Mouse (Mus musculus): Measurements from ENCODE around the gene Thegl. TPM values are rescaled to one million over a fixed set of nuclear protein-coding genes. Genes with fewer than 3 reads are reported as not detected.

Gene Thegl
- polyA plus RNA-seq, 1 experiment from 2014 or later = 6.3 TPM

DNA sequence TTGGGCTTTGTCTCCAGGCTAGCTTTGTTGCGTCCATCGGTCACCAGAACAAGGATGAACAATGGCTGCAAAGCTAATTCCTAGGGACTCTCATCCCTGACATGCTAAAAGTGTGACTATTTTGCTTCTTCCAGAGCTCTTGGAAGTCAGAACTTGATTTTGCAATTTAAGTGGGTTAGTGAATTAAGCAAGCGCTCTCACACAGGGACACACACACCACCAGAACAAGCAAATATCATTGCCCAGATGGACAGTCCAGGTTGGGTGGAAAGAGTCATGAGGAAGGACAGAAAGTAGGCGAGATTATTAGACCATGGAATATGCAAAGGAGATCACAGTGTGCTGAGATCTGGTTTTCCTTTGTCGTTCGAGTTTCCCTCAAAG lies 84.2 kb downstream of the Thegl start:
- no peak overlapping the region for H3K9ac ChIP-seq (ENCODE audit: low read depth, low read length)
- TF ChIP-seq CTCF (IDR thresholded peaks at IDR 0.05; ENCODE audit: low read depth) = no peak
- WGBS = 83% methylated on average over 6 of the region's 6 CpGs
- no peaks in the 10 kb centered on the region for H3K27me3 ChIP-seq (replicated peaks; ENCODE audit: control insufficient read depth, insufficient read depth, low read length)
- no peaks in the 10 kb centered on the region for H3K36me3 ChIP-seq (ENCODE audit: control insufficient read depth, insufficient read depth)
- H3K27ac ChIP-seq (ENCODE audit: low read depth, low read length) = no peak overlapping the region
- H3K9me3 ChIP-seq (ENCODE audit: control insufficient read depth) = no peaks in the 10 kb centered on the region
- H3K4me1 ChIP-seq (replicated peaks; ENCODE audit: control insufficient read depth, insufficient read depth, low read length) = peaks cover 3% of the 10 kb centered on the region; the same call in 1 of the 2 replicates
- no peak overlapping the region for H3K4me3 ChIP-seq (ENCODE audit: low read depth, low read length)
- H3K4me2 ChIP-seq (replicated peaks; ENCODE audit: low read depth) = no peak overlapping the region
- no peak for ATAC-seq

DNA sequence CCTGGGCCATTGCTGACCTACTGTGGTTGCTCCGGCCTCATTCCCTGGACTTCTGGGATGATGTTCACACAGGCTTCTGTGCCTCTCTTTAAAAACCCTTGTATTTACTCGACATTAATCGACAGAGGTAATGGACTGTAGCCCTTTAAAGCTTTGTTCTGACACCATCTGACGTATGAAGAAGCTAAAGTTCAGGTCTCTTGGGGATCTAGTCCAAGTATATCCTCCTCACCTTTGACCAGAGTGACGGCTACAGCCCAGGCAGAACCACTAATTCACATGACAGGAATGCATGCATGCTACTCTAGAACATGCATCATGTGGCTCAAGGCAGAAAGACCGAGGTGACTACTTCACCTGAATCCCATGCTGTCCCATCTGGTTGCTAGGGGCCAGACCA lies 84.9 kb downstream of the Thegl start:
- Histone ChIP-seq H3K9me3 (ENCODE audit: control insufficient read depth) (no peaks in the 10 kb centered on the region), H3K27me3 (replicated peaks; ENCODE audit: control insufficient read depth, insufficient read depth, low read length) (no peaks in the 10 kb centered on the region), H3K36me3 (ENCODE audit: control insufficient read depth, insufficient read depth) (no peaks in the 10 kb centered on the region), H3K9ac (ENCODE audit: low read depth, low read length) (no peak overlapping the region), H3K4me2 (replicated peaks; ENCODE audit: low read depth) (no peak overlapping the region), H3K27ac (ENCODE audit: low read depth, low read length) (no peak overlapping the region), H3K4me3 (ENCODE audit: low read depth, low read length) (no peak overlapping the region), H3K4me1 (replicated peaks; ENCODE audit: control insufficient read depth, insufficient read depth, low read length) (peaks cover 3% of the 10 kb centered on the region; the same call in 1 of the 2 replicates)
- TF ChIP-seq CTCF (IDR thresholded peaks at IDR 0.05; ENCODE audit: low read depth) = no peak
- 79% methylated on average over 6 of the region's 6 CpGs for WGBS
- peak; percentile 30; the same call in 1 of the 2 replicates for ATAC-seq

DNA sequence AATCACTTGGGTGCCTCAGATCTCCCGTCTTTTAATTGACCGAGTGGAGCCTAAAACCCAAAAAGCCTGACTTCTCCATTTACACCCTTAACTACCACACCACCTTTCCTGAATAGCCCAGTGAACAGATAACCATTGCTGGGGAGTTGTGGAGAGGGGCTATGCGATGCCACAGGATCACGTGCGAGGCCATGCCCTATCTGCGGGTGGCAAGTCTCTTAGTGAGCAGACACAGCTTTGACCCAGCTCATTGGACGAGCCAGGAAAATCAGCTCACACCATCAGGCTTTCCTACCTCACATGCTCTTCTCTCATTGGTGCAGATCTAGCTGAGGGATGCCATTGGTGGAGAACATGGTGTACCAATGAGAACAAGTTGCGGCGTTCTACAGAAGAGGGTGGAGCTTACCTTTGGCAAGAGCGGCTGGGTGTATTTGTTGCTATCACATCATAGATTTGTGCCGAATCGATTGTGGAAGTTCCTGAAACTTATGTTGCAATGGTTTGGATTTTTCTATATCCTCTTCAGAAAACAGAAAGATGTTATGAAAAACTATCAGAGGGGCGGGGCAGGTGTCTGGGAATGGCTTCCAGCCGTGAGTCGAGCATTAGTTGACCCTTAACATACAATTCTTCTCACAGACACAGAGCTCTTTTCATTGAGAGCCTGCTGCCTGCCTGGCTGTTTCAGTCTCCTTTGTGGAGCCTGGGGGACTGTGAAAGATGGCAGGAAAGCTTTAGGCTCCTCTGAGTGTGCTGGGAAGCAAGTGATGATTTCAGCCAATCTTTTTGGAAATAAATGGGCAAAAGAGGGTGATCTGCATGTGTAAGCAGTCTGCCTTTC lies 86.9 kb downstream of the Thegl start:
- H3K4me3 ChIP-seq (ENCODE audit: low read depth, low read length) = no peak overlapping the region
- no peaks in the 10 kb centered on the region for H3K27me3 ChIP-seq (replicated peaks; ENCODE audit: control insufficient read depth, insufficient read depth, low read length)
- no peaks in the 10 kb centered on the region for H3K9me3 ChIP-seq (ENCODE audit: control insufficient read depth)
- no peak overlapping the region; the same call in 1 of the 2 replicates for H3K27ac ChIP-seq (ENCODE audit: low read depth, low read length)
- WGBS = 80% methylated on average over 15 of the region's 15 CpGs
- TF ChIP-seq CTCF (IDR thresholded peaks at IDR 0.05; ENCODE audit: low read depth) = no peak
- no peaks in the 10 kb centered on the region for H3K36me3 ChIP-seq (ENCODE audit: control insufficient read depth, insufficient read depth)
- H3K4me1 ChIP-seq (replicated peaks; ENCODE audit: control insufficient read depth, insufficient read depth, low read length) = peaks cover 3% of the 10 kb centered on the region; the same call in 1 of the 2 replicates
- H3K4me2 ChIP-seq (replicated peaks; ENCODE audit: low read depth) = no peak overlapping the region
- no peak for ATAC-seq
- H3K9ac ChIP-seq (ENCODE audit: low read depth, low read length) = no peak overlapping the region

DNA sequence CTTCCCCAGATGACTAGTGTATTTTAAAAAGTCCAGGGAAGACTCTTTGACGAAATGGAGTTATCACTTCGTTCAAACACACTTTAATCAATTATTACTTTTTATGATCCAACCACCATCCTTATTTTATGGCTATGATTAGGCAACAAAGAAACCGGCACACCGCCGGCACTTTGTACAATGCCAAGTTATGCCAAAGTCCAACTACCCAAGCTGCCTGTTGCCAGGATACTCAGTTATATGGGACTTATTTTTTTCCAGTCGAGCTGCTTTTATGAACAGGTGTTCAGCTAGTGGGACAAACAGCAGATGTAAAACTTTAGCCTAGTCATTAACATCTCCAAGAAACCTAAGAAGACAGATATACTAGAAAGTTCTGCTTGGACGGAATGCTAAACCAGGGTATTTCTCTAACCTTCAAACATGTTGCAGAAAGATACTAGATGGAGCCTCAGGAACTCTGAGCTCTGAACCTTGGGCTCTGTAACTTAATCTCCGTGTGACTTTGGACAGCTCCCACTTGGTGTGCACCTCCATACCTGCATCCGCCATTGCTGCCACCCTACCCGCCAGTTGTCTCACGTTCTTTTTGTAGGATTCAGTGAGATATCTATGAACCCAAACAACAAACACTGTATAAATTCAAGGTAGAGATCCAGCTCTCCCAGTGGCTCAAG lies 91.5 kb downstream of the Thegl start:
- ATAC-seq = peak; percentile 93
- Histone ChIP-seq H3K9ac (ENCODE audit: low read depth, low read length) (no peak overlapping the region), H3K36me3 (ENCODE audit: control insufficient read depth, insufficient read depth) (no peaks in the 10 kb centered on the region), H3K27ac (ENCODE audit: low read depth, low read length) (peak overlapping the region; percentile 43), H3K4me2 (replicated peaks; ENCODE audit: low read depth) (no peak overlapping the region), H3K4me1 (replicated peaks; ENCODE audit: control insufficient read depth, insufficient read depth, low read length) (0 out of 2 replicates have a peak, but pooled peaks cover 3% of the 10 kb centered on the region), H3K27me3 (replicated peaks; ENCODE audit: control insufficient read depth, insufficient read depth, low read length) (no peaks in the 10 kb centered on the region), H3K9me3 (ENCODE audit: control insufficient read depth) (no peaks in the 10 kb centered on the region), H3K4me3 (ENCODE audit: low read depth, low read length) (no peak overlapping the region)
- no peak for TF ChIP-seq CTCF (IDR thresholded peaks at IDR 0.05; ENCODE audit: low read depth)
- 38% methylated on average over 11 of the region's 11 CpGs for WGBS

DNA sequence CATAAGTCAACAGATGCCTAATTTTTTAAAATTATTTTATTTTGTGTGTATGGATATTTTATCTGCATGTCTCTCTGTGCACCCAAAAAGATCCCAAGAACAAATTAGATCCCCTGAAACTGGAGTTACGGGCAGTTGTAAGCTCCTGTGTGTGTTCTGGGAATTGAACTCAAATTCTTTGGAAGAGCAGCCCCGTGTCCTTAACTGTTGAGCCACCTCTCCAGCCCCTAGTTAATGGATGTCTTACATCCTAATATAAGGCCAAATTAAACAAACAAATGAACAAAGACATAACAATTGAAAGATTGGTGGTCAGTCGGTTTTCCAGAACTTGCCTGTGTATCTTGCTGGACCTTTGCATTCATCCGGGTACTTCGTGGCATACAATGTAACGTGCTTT lies 93.0 kb downstream of the Thegl start:
- H3K27ac ChIP-seq (ENCODE audit: low read depth, low read length) = no peak overlapping the region

DNA sequence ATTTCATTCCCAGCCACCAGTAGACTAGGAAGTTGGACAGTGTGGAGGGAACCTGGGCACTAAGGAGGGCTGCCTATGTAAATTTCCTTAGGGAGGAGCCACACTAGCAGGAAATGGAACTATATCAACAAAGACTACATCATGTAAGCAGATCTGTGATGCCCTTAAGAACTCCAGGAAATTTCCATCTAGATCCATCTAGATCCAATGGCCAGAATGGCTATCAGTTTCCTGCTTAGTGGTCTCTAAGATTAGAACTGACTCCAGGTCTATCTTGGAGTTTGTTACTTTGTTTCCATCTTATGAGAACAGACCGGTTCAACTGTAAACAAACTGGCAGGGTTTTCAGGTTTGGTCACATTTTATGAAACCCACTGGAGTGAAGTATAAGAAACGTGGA lies 94.0 kb downstream of the Thegl start:
- Histone ChIP-seq H3K36me3 (ENCODE audit: control insufficient read depth, insufficient read depth) (no peaks in the 10 kb centered on the region), H3K27ac (ENCODE audit: low read depth, low read length) (no peak overlapping the region), H3K4me3 (ENCODE audit: low read depth, low read length) (no peak overlapping the region), H3K4me1 (replicated peaks; ENCODE audit: control insufficient read depth, insufficient read depth, low read length) (no peaks in the 10 kb centered on the region), H3K9ac (ENCODE audit: low read depth, low read length) (no peak overlapping the region), H3K9me3 (ENCODE audit: control insufficient read depth) (no peaks in the 10 kb centered on the region), H3K4me2 (replicated peaks; ENCODE audit: low read depth) (0 out of 2 replicates have a peak overlapping the region, but pooled peaks have one; percentile 3), H3K27me3 (replicated peaks; ENCODE audit: control insufficient read depth, insufficient read depth, low read length) (no peaks in the 10 kb centered on the region)
- WGBS = 18% methylated on average over 2 of the region's 2 CpGs
- ATAC-seq = no peak
- no peak for TF ChIP-seq CTCF (IDR thresholded peaks at IDR 0.05; ENCODE audit: low read depth)

More for the DNA sequence above, 93.0 kb downstream of the Thegl start:
- Histone ChIP-seq H3K4me3 (ENCODE audit: low read depth, low read length) (no peak overlapping the region), H3K27me3 (replicated peaks; ENCODE audit: control insufficient read depth, insufficient read depth, low read length) (no peaks in the 10 kb centered on the region), H3K4me2 (replicated peaks; ENCODE audit: low read depth) (no peak overlapping the region), H3K36me3 (ENCODE audit: control insufficient read depth, insufficient read depth) (no peaks in the 10 kb centered on the region), H3K4me1 (replicated peaks; ENCODE audit: control insufficient read depth, insufficient read depth, low read length) (no peaks in the 10 kb centered on the region), H3K9ac (ENCODE audit: low read depth, low read length) (no peak overlapping the region), H3K9me3 (ENCODE audit: control insufficient read depth) (no peaks in the 10 kb centered on the region)
- WGBS = 91% methylated on average over 6 of the region's 6 CpGs
- TF ChIP-seq CTCF (IDR thresholded peaks at IDR 0.05; ENCODE audit: low read depth) = no peak
- no peak for ATAC-seq

Other genes starting within 250 kb of the Thegl start
- 4.1 and 7.5 TPM in 2 replicates for gene Aasdh, start 110.5 kb upstream of the Thegl start, polyA plus RNA-seq (2015; fragmentation: Nextera tagmentation; extraction: Ambion mirVana)
- gene Paics, start 64.7 kb upstream of the Thegl start, polyA plus RNA-seq (2015; fragmentation: Nextera tagmentation; extraction: Ambion mirVana) = 44.3 and 44.9 TPM in 2 replicates
- 6.5 and 7.3 TPM in 2 replicates for gene Ppat, start 64.4 kb upstream of the Thegl start, polyA plus RNA-seq (2015; fragmentation: Nextera tagmentation; extraction: Ambion mirVana)
- 36.9 and 41.4 TPM in 2 replicates for gene Srp72, start 41.3 kb upstream of the Thegl start, polyA plus RNA-seq (2015; fragmentation: Nextera tagmentation; extraction: Ambion mirVana)
- gene Arl9, start 12.0 kb upstream of the Thegl start, polyA plus RNA-seq (2015; fragmentation: Nextera tagmentation; extraction: Ambion mirVana) = not detected in 2 replicates
- 10.5 and 12.0 TPM in 2 replicates for gene Hopx, start 99.1 kb downstream of the Thegl start, polyA plus RNA-seq (2015; fragmentation: Nextera tagmentation; extraction: Ambion mirVana)
- gene Spink2, start 195.4 kb downstream of the Thegl start, polyA plus RNA-seq (2015; fragmentation: Nextera tagmentation; extraction: Ambion mirVana) = 1.3 and 1.4 TPM in 2 replicates
- gene Rest, start 249.5 kb downstream of the Thegl start, polyA plus RNA-seq (2015; fragmentation: Nextera tagmentation; extraction: Ambion mirVana) = 13.2 and 15.0 TPM in 2 replicates

Data from intestine, postnatal 0 days (tissue).